Mouse (Mus musculus): ENCODE data around the gene Olfr1086. TPM values are rescaled to one million over a fixed set of nuclear protein-coding genes. Genes with fewer than 3 reads are reported as not detected.
"Not testable (repeated sequence)": the region's sequence is repeated elsewhere in the genome, so short reads cannot be mapped to it uniquely, and the experiment has no call there.

Gene Olfr1086
- polyA plus RNA-seq (2015; fragmentation: Nextera tagmentation; extraction: Ambion mirVana), result not detected in 2 replicates

GRCm38 (mm10) chr2:86679992-86680391, at the start of gene Olfr1086:
Gene Olfr1086, minus strand, starts transcription at chr2:86680092.
- ATAC-seq, result no peak
- no peaks in the 10 kb centered on the region for H3K9me3 ChIP-seq
- no peak within 1 kb of the TSS for H3K4me2 ChIP-seq (replicated peaks)
- no peak within 1 kb of the TSS for H3K4me3 ChIP-seq (replicated peaks)
- H3K9ac ChIP-seq (replicated peaks), result no peak within 1 kb of the TSS
- 79% methylated on average over 2 of the region's 2 CpGs for WGBS
- H3K36me3 ChIP-seq, result no peaks in the 10 kb centered on the region
- no peaks in the 10 kb centered on the region for H3K27me3 ChIP-seq
- no peaks in the 10 kb centered on the region for H3K4me1 ChIP-seq (replicated peaks)
- no peak within 1 kb of the TSS for H3K27ac ChIP-seq

GRCm38 (mm10) chr2:86698295-86698694, 18.4 kb upstream of the Olfr1086 start, which contains the start of gene Olfr1087:
Gene Olfr1087, minus strand, starts transcription at chr2:86698395.
- H3K9me3 ChIP-seq, result no peaks in the 10 kb centered on the region
- H3K27ac ChIP-seq, result no peak within 1 kb of the TSS
- no peak for ATAC-seq

GRCm38 (mm10) chr2:86661919-86662318, 18.0 kb downstream of the Olfr1086 start, which contains the start of gene Olfr1085:
Gene Olfr1085, minus strand, starts transcription at chr2:86662019.
- H3K9ac ChIP-seq (replicated peaks), result no peak within 1 kb of the TSS
- no peaks in the 10 kb centered on the region for H3K36me3 ChIP-seq
- WGBS, result 33% methylated on average over 1 of the region's 1 CpGs
- H3K4me1 ChIP-seq (replicated peaks), result no peaks in the 10 kb centered on the region
- H3K4me2 ChIP-seq (replicated peaks), result no peak within 1 kb of the TSS
- H3K4me3 ChIP-seq (replicated peaks), result no peak within 1 kb of the TSS
- H3K9me3 ChIP-seq, result no peaks in the 10 kb centered on the region
- no peaks in the 10 kb centered on the region for H3K27me3 ChIP-seq
- ATAC-seq, result no peak
- H3K27ac ChIP-seq, result no peak within 1 kb of the TSS

More at GRCm38 (mm10) chr2:86698295-86698694, 18.4 kb upstream of the Olfr1086 start, which contains the start of gene Olfr1087:
- Histone ChIP-seq H3K9ac (replicated peaks) (no peak within 1 kb of the TSS), H3K36me3 (no peaks in the 10 kb centered on the region), H3K4me3 (replicated peaks) (no peak within 1 kb of the TSS), H3K4me1 (replicated peaks) (no peaks in the 10 kb centered on the region), H3K27me3 (no peaks in the 10 kb centered on the region), H3K4me2 (replicated peaks) (no peak within 1 kb of the TSS)

GRCm38 (mm10) chr2:86639625-86640024, 40.3 kb downstream of the Olfr1086 start, which contains the start of gene Olfr1084:
Gene Olfr1084, minus strand, starts transcription at chr2:86639725.
- H3K27ac ChIP-seq, H3K36me3 ChIP-seq: not testable (repeated sequence)
- WGBS, result 88% methylated on average over 1 of the region's 1 CpGs

More at GRCm38 (mm10) chr2:86639625-86640024, 40.3 kb downstream of the Olfr1086 start, which contains the start of gene Olfr1084:
- H3K4me1 ChIP-seq (replicated peaks); H3K4me3 ChIP-seq (replicated peaks); H3K9me3 ChIP-seq; H3K4me2 ChIP-seq (replicated peaks); H3K9ac ChIP-seq (replicated peaks); ATAC-seq; H3K27me3 ChIP-seq: not testable (repeated sequence)

Other genes starting within 250 kb of the Olfr1086 start
- not detected in 2 replicates for gene Olfr1065, start 229.5 kb downstream of the Olfr1086 start, polyA plus RNA-seq (2015; fragmentation: Nextera tagmentation; extraction: Ambion mirVana)
- gene Olfr1066, start 223.8 kb downstream of the Olfr1086 start, polyA plus RNA-seq (2015; fragmentation: Nextera tagmentation; extraction: Ambion mirVana), result not detected in 2 replicates
- gene Olfr228, start 192.7 kb downstream of the Olfr1086 start, polyA plus RNA-seq (2015; fragmentation: Nextera tagmentation; extraction: Ambion mirVana), result not detected in 2 replicates
- gene Olfr1076, start 171.6 kb downstream of the Olfr1086 start, polyA plus RNA-seq (2015; fragmentation: Nextera tagmentation; extraction: Ambion mirVana), result not detected in 2 replicates
- not detected in 2 replicates for gene Olfr1079, start 137.6 kb downstream of the Olfr1086 start, polyA plus RNA-seq (2015; fragmentation: Nextera tagmentation; extraction: Ambion mirVana)
- gene Olfr1080, start 121.9 kb downstream of the Olfr1086 start, polyA plus RNA-seq (2015; fragmentation: Nextera tagmentation; extraction: Ambion mirVana), result not detected in 2 replicates
- not detected in 2 replicates for gene Olfr1082, start 81.1 kb downstream of the Olfr1086 start, polyA plus RNA-seq (2015; fragmentation: Nextera tagmentation; extraction: Ambion mirVana)
- gene Olfr1084, start 40.4 kb downstream of the Olfr1086 start, polyA plus RNA-seq (2015; fragmentation: Nextera tagmentation; extraction: Ambion mirVana), result not detected in 2 replicates
- gene Olfr1085, start 18.1 kb downstream of the Olfr1086 start, polyA plus RNA-seq (2015; fragmentation: Nextera tagmentation; extraction: Ambion mirVana), result not detected in 2 replicates
- not detected in 2 replicates for gene Olfr1087, start 18.3 kb upstream of the Olfr1086 start, polyA plus RNA-seq (2015; fragmentation: Nextera tagmentation; extraction: Ambion mirVana)
- not detected in 2 replicates for gene Olfr1089, start 53.6 kb upstream of the Olfr1086 start, polyA plus RNA-seq (2015; fragmentation: Nextera tagmentation; extraction: Ambion mirVana)
- gene Olfr1090, start 78.9 kb upstream of the Olfr1086 start, polyA plus RNA-seq (2015; fragmentation: Nextera tagmentation; extraction: Ambion mirVana), result not detected in 2 replicates
- not detected in 2 replicates for gene Olfr1093, start 102.4 kb upstream of the Olfr1086 start, polyA plus RNA-seq (2015; fragmentation: Nextera tagmentation; extraction: Ambion mirVana)
- not detected in 2 replicates for gene Olfr141, start 129.9 kb upstream of the Olfr1086 start, polyA plus RNA-seq (2015; fragmentation: Nextera tagmentation; extraction: Ambion mirVana)
- not detected in 2 replicates for gene Olfr1094, start 144.6 kb upstream of the Olfr1086 start, polyA plus RNA-seq (2015; fragmentation: Nextera tagmentation; extraction: Ambion mirVana)
- not detected in 2 replicates for gene Olfr1095, start 171.6 kb upstream of the Olfr1086 start, polyA plus RNA-seq (2015; fragmentation: Nextera tagmentation; extraction: Ambion mirVana)
- not detected in 2 replicates for gene Gm13723, start 194.7 kb upstream of the Olfr1086 start, polyA plus RNA-seq (2015; fragmentation: Nextera tagmentation; extraction: Ambion mirVana)
- not detected in 2 replicates for gene Olfr1097, start 212.1 kb upstream of the Olfr1086 start, polyA plus RNA-seq (2015; fragmentation: Nextera tagmentation; extraction: Ambion mirVana)
- gene Olfr1098, start 244.5 kb upstream of the Olfr1086 start, polyA plus RNA-seq (2015; fragmentation: Nextera tagmentation; extraction: Ambion mirVana), result not detected in 2 replicates

All from midbrain, embryonic 13.5 days (tissue).